Mouse (Mus musculus) liver, postnatal 0 days (tissue): ENCODE measurements around the gene Spocd1.

Experiments
- CTCF ChIP-seq: sonication (generic); IDR thresholded peaks from 2 replicates; pipeline ENCODE4 v1.5.1; 2016; ENCODE audit warnings: antibody characterized with exemption, low read depth
- EP300 ChIP-seq: IDR thresholded peaks from 2 replicates; pipeline ENCODE4 v1.6.1; 2016; ENCODE audit warnings: antibody characterized with exemption, low read depth, mild to moderate bottlenecking

DNA sequence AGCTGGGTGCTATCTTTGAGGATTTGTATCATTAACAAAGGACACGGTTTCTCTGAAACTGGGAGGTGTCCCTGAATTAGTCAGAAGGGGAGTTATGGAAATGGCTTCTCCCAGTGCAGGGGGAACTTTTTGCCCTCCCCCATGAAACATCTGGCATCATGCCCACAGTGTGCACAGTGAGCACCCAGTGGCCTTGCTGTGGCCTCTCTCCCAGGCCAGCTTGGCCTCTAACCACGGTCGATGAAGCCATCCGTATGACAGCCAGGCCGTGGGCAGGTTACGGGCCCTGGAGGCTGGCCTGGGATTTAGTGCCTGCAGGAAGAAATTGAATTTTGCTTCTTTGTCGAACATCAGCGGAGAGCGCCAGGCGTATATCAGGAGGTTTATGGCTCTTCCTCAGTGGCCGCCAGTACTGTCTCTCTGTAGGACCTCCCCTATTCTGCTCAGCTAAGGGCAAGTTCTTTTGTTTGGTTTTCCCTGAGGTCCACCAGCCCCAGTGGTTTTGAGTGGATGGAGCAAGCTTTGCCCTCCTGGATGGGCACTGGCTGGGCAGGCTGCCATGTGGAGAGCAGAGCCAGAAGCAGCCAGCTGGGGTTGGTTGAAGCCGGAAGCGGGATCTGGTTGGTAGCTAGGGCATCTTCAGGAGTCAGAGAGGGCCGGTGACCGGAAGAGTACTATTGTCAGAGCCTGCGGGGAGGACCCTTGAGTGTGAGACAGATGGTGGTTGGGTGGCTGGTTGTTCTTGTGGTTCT is 65.1 kb downstream of the Spocd1 start:
- TF ChIP-seq CTCF (no peak), EP300 (no peak)
